Mouse (Mus musculus): ENCODE data around the gene Ptprcap.
"Not testable (repeated sequence)": the region's sequence is repeated elsewhere in the genome, so short reads cannot be mapped to it uniquely, and the experiment has no call there.

Ptprcap gene

DNA sequence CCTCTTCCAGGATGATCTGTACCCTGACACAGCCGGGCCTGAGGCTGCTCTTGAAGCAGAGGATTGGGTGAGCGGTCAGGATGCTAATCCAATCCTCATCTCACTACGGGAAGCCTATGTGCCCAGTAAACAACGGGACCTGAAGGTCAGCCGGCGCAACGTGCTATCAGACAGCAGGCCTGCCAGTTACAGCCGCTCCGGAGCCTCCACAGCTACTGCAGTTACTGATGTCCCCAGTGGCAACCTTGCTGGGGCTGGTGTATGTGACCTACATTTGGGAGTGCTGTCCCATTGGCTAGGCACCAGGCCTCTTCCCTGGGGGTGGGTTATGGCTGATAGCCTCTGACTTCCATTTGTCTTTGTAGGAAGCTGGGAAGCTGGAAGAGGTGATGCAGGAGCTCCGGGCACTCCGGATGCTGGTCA, at the start of gene Ptprcap:
Ptprcap (plus strand) TSS at position 373 of the 423 bp plus-strand sequence.
- peak; percentile 89 for DNase-seq (ENCODE audit: low read depth, low spot score)

- no peak for DNase-seq (ENCODE audit: low read depth, low spot score)
Measured at GRCm38 (mm10) chr19:4103792-4104191, 49.6 kb upstream of the Ptprcap start.

DNA sequence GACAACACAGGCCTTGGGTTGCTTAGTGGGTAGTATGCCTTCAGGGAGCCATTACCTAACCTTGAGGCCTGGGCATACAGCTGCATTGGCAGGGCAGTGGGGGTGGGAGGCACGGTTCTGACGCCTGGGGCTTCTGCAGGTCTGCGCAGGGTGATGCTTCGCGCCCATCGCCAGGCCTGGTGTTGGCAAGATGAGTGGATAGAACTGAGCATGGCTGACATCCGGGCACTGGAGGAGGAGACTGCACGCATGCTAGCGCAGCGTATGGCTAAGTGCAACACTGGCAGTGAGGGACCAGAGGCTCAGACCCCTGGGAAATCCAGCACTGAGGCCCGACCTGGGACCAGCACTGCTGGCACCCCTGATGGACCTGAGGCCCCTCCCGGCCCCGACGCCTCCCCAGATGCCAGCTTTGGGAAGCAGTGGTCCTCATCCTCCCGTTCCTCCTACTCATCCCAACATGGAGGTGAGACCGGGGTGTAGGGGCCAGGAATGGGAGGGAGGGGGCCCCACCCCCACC, 48.7 kb upstream of the Ptprcap start:
- no peak for DNase-seq (ENCODE audit: low read depth, low spot score)

DNA sequence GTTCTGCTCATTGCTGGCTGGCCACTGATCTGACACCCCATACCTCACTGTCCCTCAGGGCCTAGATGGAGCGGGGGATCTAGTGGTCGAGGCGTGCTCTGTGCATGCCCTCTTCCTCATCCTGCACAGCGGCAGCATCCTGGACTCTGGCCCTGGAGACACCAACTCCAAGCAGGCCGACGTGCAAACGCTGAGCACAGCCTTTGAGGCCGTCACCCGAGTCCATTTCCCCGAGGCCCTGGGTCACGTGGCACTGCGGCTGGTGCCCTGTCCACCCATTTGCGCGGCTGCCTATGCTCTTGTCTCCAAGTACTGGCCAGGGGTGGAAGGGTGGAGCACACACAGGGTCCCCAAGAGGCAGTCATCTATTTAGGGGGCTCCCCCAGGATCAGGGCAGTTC, 46.8 kb upstream of the Ptprcap start:
- DNase-seq (ENCODE audit: low read depth, low spot score): no peak

- DNase-seq (ENCODE audit: low read depth, low spot score): no peak
Measured at GRCm38 (mm10) chr19:4108535-4108934, 44.9 kb upstream of the Ptprcap start.

DNA sequence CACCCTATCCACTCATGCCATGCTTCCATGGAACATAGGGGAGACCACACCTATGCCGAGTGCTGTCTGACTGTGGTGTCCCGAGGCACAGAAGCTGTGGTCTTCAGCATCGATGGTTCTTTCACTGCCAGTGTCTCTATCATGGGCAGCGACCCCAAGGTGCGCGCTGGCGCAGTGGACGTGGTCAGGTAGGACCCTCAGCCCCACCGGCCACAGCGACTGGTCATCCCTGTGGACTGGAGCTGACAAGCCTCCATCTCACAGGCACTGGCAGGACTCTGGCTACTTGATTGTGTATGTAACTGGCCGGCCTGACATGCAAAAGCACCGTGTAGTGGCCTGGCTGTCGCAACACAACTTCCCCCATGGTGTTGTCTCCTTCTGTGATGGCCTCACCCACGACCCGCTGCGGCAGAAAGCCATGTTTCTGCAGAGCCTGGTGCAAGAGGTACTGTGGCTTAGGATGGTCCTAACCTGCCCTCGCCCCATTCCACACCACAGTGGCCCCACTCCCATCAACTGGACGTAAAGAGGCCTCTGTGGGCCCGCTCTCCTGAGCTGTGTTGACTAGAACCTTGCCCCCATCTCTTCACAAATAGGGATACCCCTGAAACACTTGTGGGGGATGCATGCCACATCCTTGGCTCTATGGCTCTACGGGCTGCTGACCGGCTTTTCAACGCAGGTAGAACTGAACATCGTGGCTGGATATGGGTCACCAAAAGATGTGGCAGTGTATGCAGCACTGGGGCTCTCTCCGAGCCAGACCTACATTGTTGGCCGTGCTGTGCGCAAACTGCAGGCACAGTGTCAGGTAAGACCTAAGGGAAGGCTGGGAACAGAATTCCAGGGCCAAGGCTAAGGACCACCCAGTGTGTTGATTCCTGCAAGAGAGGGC, 41.1 kb upstream of the Ptprcap start:
- no peak for DNase-seq (ENCODE audit: low read depth, low spot score)

DNA sequence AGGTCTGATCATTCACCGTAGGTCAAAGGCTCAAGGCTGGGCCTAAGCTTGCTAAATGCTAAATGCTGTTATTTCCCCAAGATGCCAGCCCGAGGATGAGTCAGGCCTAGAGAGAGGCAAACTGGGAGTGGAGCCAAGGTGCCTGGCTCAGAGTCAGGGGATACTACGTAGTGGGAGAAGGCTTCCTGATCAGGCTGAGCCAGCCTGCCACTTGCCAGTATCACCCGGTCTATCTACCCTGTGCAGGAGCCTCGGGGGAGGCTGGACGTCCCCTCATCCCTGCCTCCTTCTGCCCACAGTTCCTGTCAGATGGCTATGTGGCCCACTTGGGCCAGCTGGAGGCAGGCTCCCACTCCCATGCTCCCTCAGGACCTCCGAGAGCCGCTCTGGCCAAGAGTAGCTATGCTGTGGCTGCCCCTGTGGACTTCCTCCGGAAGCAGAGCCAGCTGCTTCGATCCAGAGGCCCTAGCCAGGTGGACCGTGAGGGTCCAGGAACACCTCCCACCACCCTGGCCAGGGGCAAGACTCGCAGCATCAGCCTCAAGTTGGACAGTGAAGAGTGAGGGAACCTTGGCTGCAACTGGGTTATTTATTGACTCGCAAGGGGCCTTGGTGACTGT, 40.1 kb upstream of the Ptprcap start:
- peak; percentile 98 for DNase-seq (ENCODE audit: low read depth, low spot score)

DNA sequence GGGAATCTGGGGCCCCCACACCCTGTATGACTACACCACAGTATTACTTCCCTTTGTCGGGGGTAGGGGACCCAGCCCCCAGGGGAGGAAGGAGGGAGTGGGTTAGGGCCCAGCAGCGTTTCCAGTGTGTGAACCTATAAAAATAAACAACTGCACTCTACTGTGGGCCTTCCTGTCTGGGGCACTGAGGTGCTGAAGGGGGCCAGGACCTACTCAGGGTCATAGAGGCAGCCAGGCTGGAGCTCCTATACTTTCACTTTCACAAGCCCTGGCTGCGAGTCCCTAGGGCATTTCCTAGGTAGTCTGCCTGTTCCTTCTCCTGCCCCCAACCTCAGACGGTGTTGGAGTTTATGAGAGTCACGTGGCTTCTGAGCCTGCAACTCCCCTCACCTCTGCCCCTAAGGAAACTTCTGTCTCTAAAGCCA, 39.6 kb upstream of the Ptprcap start:
- no peak for DNase-seq (ENCODE audit: low read depth, low spot score)

- no peak for DNase-seq (ENCODE audit: low read depth, low spot score)
Measured at GRCm38 (mm10) chr19:4114551-4114950, 38.9 kb upstream of the Ptprcap start.

DNA sequence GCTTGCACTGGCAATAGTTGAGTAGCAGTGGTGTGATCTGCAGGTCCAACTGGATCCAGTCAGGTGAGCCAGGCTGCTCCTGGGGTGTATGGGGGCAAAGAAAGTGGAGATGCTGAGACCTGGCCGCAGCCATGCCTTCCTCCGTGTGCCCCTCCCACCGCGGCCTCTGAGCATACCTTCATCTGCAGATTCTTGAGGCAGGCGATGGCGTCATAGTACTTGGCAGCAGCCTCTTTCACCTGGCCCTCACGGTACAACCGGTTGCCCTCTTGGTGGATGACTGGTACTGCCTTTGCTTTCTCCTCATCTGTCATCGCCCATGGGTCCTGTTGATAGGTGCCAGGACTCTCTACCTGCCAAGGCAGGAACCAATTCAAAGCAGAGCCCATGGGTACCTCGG, 38.3 kb upstream of the Ptprcap start:
- DNase-seq (ENCODE audit: low read depth, low spot score): no peak

DNA sequence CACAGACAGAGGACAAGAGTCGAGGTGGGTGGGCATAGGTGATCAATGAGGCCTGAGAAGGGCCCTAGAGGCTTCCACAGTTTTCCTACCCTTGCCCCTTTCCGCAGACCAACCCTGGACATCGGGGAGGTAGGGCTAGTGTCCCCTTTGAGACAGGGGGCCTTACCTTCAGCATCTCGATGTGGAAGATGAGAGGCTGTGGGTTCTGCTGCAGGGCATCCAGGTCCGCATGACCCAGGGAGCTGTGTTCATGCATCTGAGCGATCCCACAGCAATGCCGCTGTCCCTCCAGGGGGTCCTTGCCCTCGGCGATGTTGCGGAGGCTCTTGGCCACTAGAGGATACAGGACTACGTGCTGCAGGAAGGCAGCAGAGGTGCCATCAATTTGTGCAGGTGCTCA, 37.6 kb upstream of the Ptprcap start:
- DNase-seq (ENCODE audit: low read depth, low spot score): no peak

DNA sequence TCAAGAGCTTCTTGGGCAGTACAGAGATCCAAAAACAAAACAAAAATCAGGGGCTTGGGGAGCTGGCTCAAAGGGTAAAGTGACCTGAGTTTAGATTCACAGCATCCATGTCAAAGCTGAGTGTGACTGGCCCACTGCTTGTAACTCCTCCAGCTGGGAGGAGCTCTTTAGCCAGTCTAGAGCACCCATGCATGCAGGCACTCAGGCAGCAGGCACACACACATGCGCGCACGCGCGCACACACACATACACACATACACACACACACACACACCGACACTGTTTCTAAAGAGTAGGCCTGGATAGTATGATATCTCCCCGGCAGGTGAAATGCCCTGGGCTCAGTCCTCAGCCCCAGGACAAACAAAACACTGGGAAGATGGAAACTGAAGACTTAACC, 36.4 kb upstream of the Ptprcap start:
- no peak for DNase-seq (ENCODE audit: low read depth, low spot score)

- no peak for DNase-seq (ENCODE audit: low read depth, low spot score)
Measured at GRCm38 (mm10) chr19:4118350-4118749, 35.1 kb upstream of the Ptprcap start.

- DNase-seq (ENCODE audit: low read depth, low spot score): no peak
Measured at GRCm38 (mm10) chr19:4119716-4120487, 33.5 kb upstream of the Ptprcap start.

GRCm38 (mm10) chr19:4120496-4120895, 32.9 kb upstream of the Ptprcap start:
- DNase-seq (ENCODE audit: low read depth, low spot score): no peak

- DNase-seq (ENCODE audit: low read depth, low spot score): peak; percentile 99
Measured at GRCm38 (mm10) chr19:4121097-4121805, 32.2 kb upstream of the Ptprcap start.

GRCm38 (mm10) chr19:4121896-4122295, 31.5 kb upstream of the Ptprcap start:
- DNase-seq (ENCODE audit: low read depth, low spot score): not testable (repeated sequence)

DNA sequence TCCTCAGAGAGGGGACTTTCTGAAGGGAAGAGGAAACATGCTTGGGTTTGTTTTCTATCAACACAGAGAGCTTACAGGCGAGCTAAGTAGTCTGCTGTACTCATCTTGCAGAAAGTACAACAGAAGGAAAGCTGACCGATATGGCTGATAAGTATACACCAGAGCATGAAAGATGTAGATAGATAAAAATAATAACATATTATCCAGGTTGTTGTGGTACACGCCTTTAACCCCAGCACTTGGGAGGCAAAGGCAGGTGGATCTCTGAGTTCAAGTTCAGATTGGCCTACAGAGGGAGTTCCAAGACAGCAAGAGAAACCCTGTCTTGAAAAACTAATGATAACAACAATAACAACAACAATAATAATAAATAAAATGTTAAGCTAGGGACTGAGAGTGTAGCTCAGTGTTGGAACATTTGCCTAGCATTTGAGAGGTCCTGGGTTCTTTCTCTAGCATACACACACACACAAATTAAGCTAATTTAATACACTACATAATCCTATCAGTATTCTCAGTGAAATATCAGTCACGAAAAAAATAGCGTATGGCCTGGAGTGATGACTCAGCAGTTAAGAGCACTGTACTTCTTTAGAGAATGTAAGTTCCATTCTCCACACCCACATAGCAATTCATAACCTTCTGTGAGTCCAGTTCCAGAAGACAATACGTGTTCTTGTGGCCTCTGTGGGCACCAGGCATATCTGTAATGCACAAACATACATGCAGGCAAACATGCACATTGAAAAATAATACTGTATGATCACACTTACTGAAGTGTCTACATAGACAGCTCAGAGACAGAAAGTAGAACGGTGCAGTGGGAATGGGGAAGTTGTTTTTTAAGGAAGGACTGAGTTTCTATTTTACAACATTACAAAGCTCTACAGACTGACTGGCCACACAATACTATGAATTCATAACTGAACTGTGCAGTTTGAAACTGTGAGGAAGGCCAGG, 30.7 kb upstream of the Ptprcap start:
- DNase-seq (ENCODE audit: low read depth, low spot score): no peak

DNA sequence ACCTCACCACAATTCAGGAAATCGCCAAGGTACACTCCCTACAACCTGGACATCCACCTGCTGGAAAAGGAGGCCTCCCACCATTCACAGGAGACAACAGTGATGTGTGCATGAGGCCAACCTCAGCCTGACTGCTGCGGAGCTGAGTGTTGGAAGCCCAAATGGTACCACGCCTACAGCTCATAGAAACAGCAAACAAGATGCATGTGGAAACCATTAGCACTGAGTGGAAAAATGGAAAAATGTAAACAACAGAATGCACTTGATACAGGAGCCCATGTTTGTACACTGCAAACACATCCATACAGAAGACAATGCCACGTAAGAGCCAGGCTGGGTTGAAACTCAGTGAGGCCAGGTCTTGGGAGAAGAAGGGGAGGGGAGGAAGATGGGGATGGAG, 29.0 kb upstream of the Ptprcap start:
- DNase-seq (ENCODE audit: low read depth, low spot score): no peak

GRCm38 (mm10) chr19:4125268-4125667, 28.1 kb upstream of the Ptprcap start:
- DNase-seq (ENCODE audit: low read depth, low spot score): peak; percentile 66

Data from brain, adult 2 months (tissue).